Mouse (Mus musculus): ENCODE results near the gene Fgf3. TPM values are rescaled to one million over a fixed set of nuclear protein-coding genes. Genes with fewer than 3 reads are reported as not detected.
A peak's percentile ranks its signal among the peaks of the same experiment; 100 is the strongest.

Gene Fgf3
- polyA plus RNA-seq, 1 experiment from 2014 or later, result 16.7 TPM

DNA sequence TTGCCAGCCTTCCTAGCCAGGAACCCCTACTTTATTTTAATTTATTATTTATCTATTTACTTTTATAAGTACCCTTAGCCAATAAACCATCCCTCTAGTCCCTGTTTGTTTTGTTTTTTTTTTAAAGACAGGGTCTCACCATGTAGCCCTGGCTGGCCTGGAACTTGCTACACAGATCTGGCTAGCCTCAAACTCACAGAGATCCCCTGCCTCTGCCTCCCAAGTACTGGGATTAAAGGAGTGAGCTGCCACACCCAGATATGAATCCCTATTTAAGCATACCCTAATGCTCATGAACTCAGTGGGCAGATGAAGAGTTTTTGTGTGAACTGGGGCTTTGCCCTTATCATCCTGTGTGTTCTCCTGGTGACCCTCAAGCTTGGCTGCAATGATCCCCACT lies 9.2 kb downstream of the Fgf3 start, which contains the start of gene Fgf4:
Fgf4 (plus strand) TSS at position 301 of the 400 bp plus-strand sequence.
- Histone ChIP-seq H3K27me3 (ENCODE audit: control insufficient read depth, insufficient read depth, low read length) (no peaks in the 10 kb centered on the region), H3K4me2 (ENCODE audit: low read length) (no peak within 1 kb of the TSS), H3K9ac (replicated peaks; ENCODE audit: low read length) (no peak within 1 kb of the TSS), H3K4me1 (ENCODE audit: control insufficient read depth, insufficient read depth, low read length) (no peaks in the 10 kb centered on the region), H3K4me3 (replicated peaks; ENCODE audit: low read depth, low read length) (no peak within 1 kb of the TSS), H3K36me3 (ENCODE audit: control insufficient read depth, insufficient read depth, low read length) (no peaks in the 10 kb centered on the region), H3K27ac (replicated peaks; ENCODE audit: low read depth, low read length) (no peak within 1 kb of the TSS), H3K9me3 (ENCODE audit: control insufficient read depth, low read length) (no peaks in the 10 kb centered on the region)
- ATAC-seq (ENCODE audit: low FRiP score, low TSS enrichment) (no peak), DNase-seq (no peak)

- DNase-seq (no peak), ATAC-seq (ENCODE audit: low FRiP score, low TSS enrichment) (no peak)
- Histone ChIP-seq H3K36me3 (ENCODE audit: control insufficient read depth, insufficient read depth, low read length) (no peaks in the 10 kb centered on the region), H3K27me3 (ENCODE audit: control insufficient read depth, insufficient read depth, low read length) (no peaks in the 10 kb centered on the region), H3K27ac (replicated peaks; ENCODE audit: low read depth, low read length) (no peak overlapping the region), H3K4me1 (ENCODE audit: control insufficient read depth, insufficient read depth, low read length) (no peaks in the 10 kb centered on the region), H3K4me3 (replicated peaks; ENCODE audit: low read depth, low read length) (no peak overlapping the region), H3K9me3 (ENCODE audit: control insufficient read depth, low read length) (no peaks in the 10 kb centered on the region), H3K9ac (replicated peaks; ENCODE audit: low read length) (no peak overlapping the region), H3K4me2 (ENCODE audit: low read length) (no peak overlapping the region)
- 54% methylated on average over 3 of the region's 3 CpGs for WGBS
Measured at GRCm38 (mm10) chr7:144851321-144851720, 13.4 kb downstream of the Fgf3 start.

GRCm38 (mm10) chr7:144854966-144855365 lies 17.1 kb downstream of the Fgf3 start:
- Histone ChIP-seq H3K4me2 (ENCODE audit: low read length) (no peak overlapping the region), H3K4me1 (ENCODE audit: control insufficient read depth, insufficient read depth, low read length) (no peaks in the 10 kb centered on the region), H3K27me3 (ENCODE audit: control insufficient read depth, insufficient read depth, low read length) (peaks cover 8% of the 10 kb centered on the region; the same call in 1 of the 2 replicates), H3K9me3 (ENCODE audit: control insufficient read depth, low read length) (no peaks in the 10 kb centered on the region), H3K36me3 (ENCODE audit: control insufficient read depth, insufficient read depth, low read length) (no peaks in the 10 kb centered on the region), H3K27ac (replicated peaks; ENCODE audit: low read depth, low read length) (no peak overlapping the region), H3K9ac (replicated peaks; ENCODE audit: low read length) (no peak overlapping the region), H3K4me3 (replicated peaks; ENCODE audit: low read depth, low read length) (no peak overlapping the region)
- ATAC-seq (ENCODE audit: low FRiP score, low TSS enrichment), result no peak
- 56% methylated on average over 3 of the region's 3 CpGs for WGBS
- no peak for DNase-seq

DNA sequence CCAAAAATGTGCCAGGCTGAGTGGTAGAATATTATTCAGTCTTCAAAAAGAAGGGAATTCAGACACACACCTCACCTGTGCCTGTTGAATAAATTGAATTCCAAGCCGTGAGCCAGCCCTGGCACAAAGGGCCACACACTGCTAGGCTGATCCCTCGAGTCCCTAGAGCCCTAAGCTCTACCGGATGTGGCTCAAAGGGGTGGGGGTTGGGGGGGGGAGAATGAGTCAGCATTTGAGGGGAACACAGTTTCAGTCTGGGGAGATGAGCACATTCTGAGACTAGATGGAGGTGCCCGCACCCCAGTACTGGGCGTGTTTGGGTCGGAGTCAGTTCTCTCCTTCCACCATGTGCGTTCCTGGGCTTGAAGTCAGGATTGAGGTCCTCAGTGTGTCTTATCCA lies 19.3 kb downstream of the Fgf3 start:
- Histone ChIP-seq H3K9ac (replicated peaks; ENCODE audit: low read length) (no peak overlapping the region), H3K9me3 (ENCODE audit: control insufficient read depth, low read length) (no peaks in the 10 kb centered on the region), H3K4me1 (ENCODE audit: control insufficient read depth, insufficient read depth, low read length) (peaks cover 11% of the 10 kb centered on the region; the same call in 1 of the 2 replicates), H3K4me2 (ENCODE audit: low read length) (no peak overlapping the region), H3K36me3 (ENCODE audit: control insufficient read depth, insufficient read depth, low read length) (no peaks in the 10 kb centered on the region), H3K27me3 (ENCODE audit: control insufficient read depth, insufficient read depth, low read length) (peaks cover 30% of the 10 kb centered on the region), H3K27ac (replicated peaks; ENCODE audit: low read depth, low read length) (no peak overlapping the region), H3K4me3 (replicated peaks; ENCODE audit: low read depth, low read length) (no peak overlapping the region)
- WGBS, result 83% methylated on average over 7 of the region's 7 CpGs
- DNase-seq, result no peak
- ATAC-seq (ENCODE audit: low FRiP score, low TSS enrichment), result no peak

GRCm38 (mm10) chr7:144857826-144858342 lies 20.0 kb downstream of the Fgf3 start:
- Histone ChIP-seq H3K4me1 (ENCODE audit: control insufficient read depth, insufficient read depth, low read length) (peaks cover 11% of the 10 kb centered on the region; the same call in 1 of the 2 replicates), H3K9ac (replicated peaks; ENCODE audit: low read length) (no peak overlapping the region), H3K36me3 (ENCODE audit: control insufficient read depth, insufficient read depth, low read length) (no peaks in the 10 kb centered on the region), H3K27me3 (ENCODE audit: control insufficient read depth, insufficient read depth, low read length) (peaks cover 36% of the 10 kb centered on the region), H3K27ac (replicated peaks; ENCODE audit: low read depth, low read length) (no peak overlapping the region), H3K4me2 (ENCODE audit: low read length) (no peak overlapping the region), H3K9me3 (ENCODE audit: control insufficient read depth, low read length) (no peaks in the 10 kb centered on the region), H3K4me3 (replicated peaks; ENCODE audit: low read depth, low read length) (no peak overlapping the region)
- 76% methylated on average over 3 of the region's 3 CpGs for WGBS
- ATAC-seq (ENCODE audit: low FRiP score, low TSS enrichment) (no peak), DNase-seq (no peak)

DNA sequence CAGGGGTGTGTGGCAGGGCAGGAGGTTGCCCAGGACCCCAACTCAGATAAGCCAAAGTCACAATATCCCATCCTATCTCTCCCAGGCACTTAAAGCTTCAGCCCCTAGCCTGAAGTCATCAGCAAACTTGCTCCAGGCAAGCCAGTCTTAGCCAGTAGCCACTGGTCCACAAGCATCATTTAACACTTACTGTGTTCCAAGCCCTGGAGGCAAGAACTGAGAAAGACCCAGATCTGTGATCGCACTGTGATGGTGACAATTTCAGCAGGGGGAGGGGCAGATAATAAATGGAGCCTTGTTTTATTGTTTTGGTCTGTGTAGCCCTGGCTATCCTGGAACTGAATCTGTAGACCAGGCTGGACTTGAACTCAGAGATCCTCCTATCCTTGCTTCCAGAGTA lies 20.8 kb downstream of the Fgf3 start:
- Histone ChIP-seq H3K27ac (replicated peaks; ENCODE audit: low read depth, low read length) (no peak overlapping the region), H3K27me3 (ENCODE audit: control insufficient read depth, insufficient read depth, low read length) (peaks cover 45% of the 10 kb centered on the region), H3K4me2 (ENCODE audit: low read length) (no peak overlapping the region), H3K9me3 (ENCODE audit: control insufficient read depth, low read length) (no peaks in the 10 kb centered on the region), H3K9ac (replicated peaks; ENCODE audit: low read length) (no peak overlapping the region), H3K4me1 (ENCODE audit: control insufficient read depth, insufficient read depth, low read length) (peaks cover 11% of the 10 kb centered on the region; the same call in 1 of the 2 replicates), H3K4me3 (replicated peaks; ENCODE audit: low read depth, low read length) (no peak overlapping the region), H3K36me3 (ENCODE audit: control insufficient read depth, insufficient read depth, low read length) (no peaks in the 10 kb centered on the region)
- DNase-seq (no peak), ATAC-seq (ENCODE audit: low FRiP score, low TSS enrichment) (no peak)
- 89% methylated on average over 1 of the region's 1 CpGs for WGBS

GRCm38 (mm10) chr7:144861056-144861768 lies 23.3 kb downstream of the Fgf3 start:
- peak overlapping the region; percentile 18 for H3K4me3 ChIP-seq (replicated peaks; ENCODE audit: low read depth, low read length)
- peak overlapping the region; percentile 31 for H3K4me2 ChIP-seq (ENCODE audit: low read length)
- ATAC-seq (ENCODE audit: low FRiP score, low TSS enrichment), result no peak
- WGBS, result under 1% methylated on average over 69 of the region's 72 CpGs
- H3K4me1 ChIP-seq (ENCODE audit: control insufficient read depth, insufficient read depth, low read length), result peaks cover 11% of the 10 kb centered on the region; the same call in 1 of the 2 replicates
- no peak overlapping the region for H3K9ac ChIP-seq (replicated peaks; ENCODE audit: low read length)
- DNase-seq, result peak; percentile 6
- H3K27me3 ChIP-seq (ENCODE audit: control insufficient read depth, insufficient read depth, low read length), result peaks cover 64% of the 10 kb centered on the region
- no peaks in the 10 kb centered on the region for H3K36me3 ChIP-seq (ENCODE audit: control insufficient read depth, insufficient read depth, low read length)
- no peaks in the 10 kb centered on the region for H3K9me3 ChIP-seq (ENCODE audit: control insufficient read depth, low read length)
- no peak overlapping the region for H3K27ac ChIP-seq (replicated peaks; ENCODE audit: low read depth, low read length)

DNA sequence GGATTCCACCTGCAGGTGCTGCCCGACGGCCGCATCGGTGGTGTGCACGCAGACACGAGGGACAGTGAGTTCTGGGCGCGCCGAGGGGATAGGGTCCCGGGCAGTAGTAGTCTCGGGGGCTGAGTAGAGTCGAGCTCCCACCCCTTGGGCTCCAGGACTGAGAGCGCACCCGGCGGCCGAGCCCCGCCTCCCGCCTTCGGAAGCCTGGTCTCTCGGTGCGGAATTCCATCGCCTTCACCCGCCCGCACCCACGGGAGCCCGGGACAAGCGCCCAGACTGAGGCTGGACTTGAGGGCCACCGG lies 23.8 kb downstream of the Fgf3 start:
- DNase-seq, result peak; percentile 5
- H3K9ac ChIP-seq (replicated peaks; ENCODE audit: low read length), result no peak overlapping the region
- ATAC-seq (ENCODE audit: low FRiP score, low TSS enrichment), result no peak
- no peaks in the 10 kb centered on the region for H3K9me3 ChIP-seq (ENCODE audit: control insufficient read depth, low read length)
- H3K36me3 ChIP-seq (ENCODE audit: control insufficient read depth, insufficient read depth, low read length), result no peaks in the 10 kb centered on the region
- peak overlapping the region; percentile 31 for H3K4me2 ChIP-seq (ENCODE audit: low read length)
- H3K27ac ChIP-seq (replicated peaks; ENCODE audit: low read depth, low read length), result no peak overlapping the region
- WGBS, result under 1% methylated on average over 28 of the region's 28 CpGs
- H3K4me1 ChIP-seq (ENCODE audit: control insufficient read depth, insufficient read depth, low read length), result peaks cover 11% of the 10 kb centered on the region; the same call in 1 of the 2 replicates
- peaks cover 64% of the 10 kb centered on the region for H3K27me3 ChIP-seq (ENCODE audit: control insufficient read depth, insufficient read depth, low read length)
- H3K4me3 ChIP-seq (replicated peaks; ENCODE audit: low read depth, low read length), result peak overlapping the region; percentile 18

DNA sequence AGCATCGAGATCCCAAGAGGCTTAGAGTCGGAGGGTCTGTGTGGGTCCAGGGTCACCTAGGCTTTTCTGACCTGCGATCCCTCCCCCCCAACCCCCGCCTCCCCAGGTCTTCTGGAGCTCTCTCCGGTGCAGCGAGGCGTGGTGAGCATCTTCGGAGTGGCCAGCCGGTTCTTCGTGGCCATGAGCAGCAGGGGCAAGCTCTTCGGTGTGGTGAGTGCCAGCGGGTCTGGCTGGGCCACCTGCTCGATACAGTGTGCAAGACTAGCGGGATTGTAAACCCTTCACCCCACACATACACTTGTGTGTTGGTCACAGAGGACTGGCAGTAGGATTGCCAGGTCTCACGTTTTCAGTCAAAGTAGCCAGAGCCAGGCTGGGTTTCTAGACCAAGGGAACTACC lies 24.2 kb downstream of the Fgf3 start:
- no peaks in the 10 kb centered on the region for H3K36me3 ChIP-seq (ENCODE audit: control insufficient read depth, insufficient read depth, low read length)
- no peaks in the 10 kb centered on the region for H3K9me3 ChIP-seq (ENCODE audit: control insufficient read depth, low read length)
- H3K27me3 ChIP-seq (ENCODE audit: control insufficient read depth, insufficient read depth, low read length), result peaks cover 64% of the 10 kb centered on the region
- H3K27ac ChIP-seq (replicated peaks; ENCODE audit: low read depth, low read length), result no peak overlapping the region
- no peak overlapping the region for H3K9ac ChIP-seq (replicated peaks; ENCODE audit: low read length)
- under 1% methylated on average over 15 of the region's 15 CpGs for WGBS
- H3K4me2 ChIP-seq (ENCODE audit: low read length), result peak overlapping the region; percentile 31
- ATAC-seq (ENCODE audit: low FRiP score, low TSS enrichment), result no peak
- H3K4me3 ChIP-seq (replicated peaks; ENCODE audit: low read depth, low read length), result no peak overlapping the region; the same call in 1 of the 2 replicates
- DNase-seq, result peak; percentile 14
- peaks cover 11% of the 10 kb centered on the region; the same call in 1 of the 2 replicates for H3K4me1 ChIP-seq (ENCODE audit: control insufficient read depth, insufficient read depth, low read length)
